Mouse (Mus musculus): ENCODE data around the gene Apoa2. TPM values are rescaled to one million over a fixed set of nuclear protein-coding genes. Genes with fewer than 3 reads are reported as not detected.

Gene Apoa2
- polyA plus RNA-seq, 1 experiment from 2014 or later: 6.5 TPM

- Histone ChIP-seq H3K4me2 (ENCODE audit: low read length) (no peak overlapping the region), H3K36me3 (ENCODE audit: control insufficient read depth, insufficient read depth, low read length) (peaks cover 43% of the 10 kb centered on the region), H3K27ac (ENCODE audit: low read depth, low read length) (no peak overlapping the region), H3K4me1 (ENCODE audit: control insufficient read depth, insufficient read depth, low read depth, low read length) (peaks cover 20% of the 10 kb centered on the region), H3K4me3 (ENCODE audit: low read length) (no peak overlapping the region), H3K27me3 (replicated peaks; ENCODE audit: control insufficient read depth, insufficient read depth, low read length) (no peaks in the 10 kb centered on the region), H3K9ac (ENCODE audit: low read depth, low read length) (no peak overlapping the region), H3K9me3 (ENCODE audit: control insufficient read depth, low read length) (no peaks in the 10 kb centered on the region)
- WGBS: 79% methylated on average over 11 of the region's 11 CpGs
- no peak for ATAC-seq
These were observed 50.4 kb downstream of the Apoa2 start for GRCm38 (mm10) chr1:171275144-171275734.

Other genes with a start within 250 kb of the Apoa2 start
- 1.6 and 2.3 TPM in 2 replicates for gene Fcgr2b, start 248.5 kb upstream of the Apoa2 start, polyA plus RNA-seq (2015; fragmentation: Nextera tagmentation; extraction: Ambion mirVana)
- gene Fcgr4, start 206.1 kb upstream of the Apoa2 start, polyA plus RNA-seq (2015; fragmentation: Nextera tagmentation; extraction: Ambion mirVana): 0.20 and 0.40 TPM in 2 replicates
- gene Fcgr3, start 160.1 kb upstream of the Apoa2 start, polyA plus RNA-seq (2015; fragmentation: Nextera tagmentation; extraction: Ambion mirVana): 9.8 and 11.5 TPM in 2 replicates
- 11.6 and 11.8 TPM in 2 replicates for gene Cfap126, start 111.1 kb upstream of the Apoa2 start, polyA plus RNA-seq (2015; fragmentation: Nextera tagmentation; extraction: Ambion mirVana)
- gene Sdhc, start 74.5 kb upstream of the Apoa2 start, polyA plus RNA-seq (2015; fragmentation: Nextera tagmentation; extraction: Ambion mirVana): 316 and 354 TPM in 2 replicates
- gene Mpz, start 74.3 kb upstream of the Apoa2 start, polyA plus RNA-seq (2015; fragmentation: Nextera tagmentation; extraction: Ambion mirVana): 4.7 and 5.3 TPM in 2 replicates
- 44.7 and 48.7 TPM in 2 replicates for gene Pcp4l1, start 28.8 kb upstream of the Apoa2 start, polyA plus RNA-seq (2015; fragmentation: Nextera tagmentation; extraction: Ambion mirVana)
- gene Nr1i3, start 11.1 kb upstream of the Apoa2 start, polyA plus RNA-seq (2015; fragmentation: Nextera tagmentation; extraction: Ambion mirVana): 0.26 and 0.73 TPM in 2 replicates
- 60.9 and 69.6 TPM in 2 replicates for gene Tomm40l, start 2.5 kb upstream of the Apoa2 start, polyA plus RNA-seq (2015; fragmentation: Nextera tagmentation; extraction: Ambion mirVana)
- 25.5 and 25.7 TPM in 2 replicates for gene Fcer1g, start 9.3 kb downstream of the Apoa2 start, polyA plus RNA-seq (2015; fragmentation: Nextera tagmentation; extraction: Ambion mirVana)
- 6.0 and 6.6 TPM in 2 replicates for gene Adamts4, start 25.4 kb downstream of the Apoa2 start, polyA plus RNA-seq (2015; fragmentation: Nextera tagmentation; extraction: Ambion mirVana)
- 262 and 280 TPM in 2 replicates for gene Ndufs2, start 26.3 kb downstream of the Apoa2 start, polyA plus RNA-seq (2015; fragmentation: Nextera tagmentation; extraction: Ambion mirVana)
- gene B4galt3, start 45.3 kb downstream of the Apoa2 start, polyA plus RNA-seq (2015; fragmentation: Nextera tagmentation; extraction: Ambion mirVana): 101 and 106 TPM in 2 replicates
- gene Ppox, start 56.1 kb downstream of the Apoa2 start, polyA plus RNA-seq (2015; fragmentation: Nextera tagmentation; extraction: Ambion mirVana): 42.7 and 47.9 TPM in 2 replicates
- 92.3 and 101 TPM in 2 replicates for gene Usp21, start 62.9 kb downstream of the Apoa2 start, polyA plus RNA-seq (2015; fragmentation: Nextera tagmentation; extraction: Ambion mirVana)
- gene Ufc1, start 70.0 kb downstream of the Apoa2 start, polyA plus RNA-seq (2015; fragmentation: Nextera tagmentation; extraction: Ambion mirVana): 115 and 126 TPM in 2 replicates
- gene Dedd, start 104.1 kb downstream of the Apoa2 start, polyA plus RNA-seq (2015; fragmentation: Nextera tagmentation; extraction: Ambion mirVana): 46.5 and 49.5 TPM in 2 replicates
- 51.2 and 54.7 TPM in 2 replicates for gene Nit1, start 120.6 kb downstream of the Apoa2 start, polyA plus RNA-seq (2015; fragmentation: Nextera tagmentation; extraction: Ambion mirVana)
- 123 and 143 TPM in 2 replicates for gene Pfdn2, start 120.6 kb downstream of the Apoa2 start, polyA plus RNA-seq (2015; fragmentation: Nextera tagmentation; extraction: Ambion mirVana)
- 3.3 and 4.3 TPM in 2 replicates for gene Klhdc9, start 135.7 kb downstream of the Apoa2 start, polyA plus RNA-seq (2015; fragmentation: Nextera tagmentation; extraction: Ambion mirVana)
- gene Nectin4, start 145.0 kb downstream of the Apoa2 start, polyA plus RNA-seq (2015; fragmentation: Nextera tagmentation; extraction: Ambion mirVana): 4.1 and 4.7 TPM in 2 replicates
- 0.73 and 0.79 TPM in 2 replicates for gene Arhgap30, start 163.9 kb downstream of the Apoa2 start, polyA plus RNA-seq (2015; fragmentation: Nextera tagmentation; extraction: Ambion mirVana)
- 150 and 170 TPM in 2 replicates for gene Usf1, start 186.3 kb downstream of the Apoa2 start, polyA plus RNA-seq (2015; fragmentation: Nextera tagmentation; extraction: Ambion mirVana)
- gene Tstd1, start 193.8 kb downstream of the Apoa2 start, polyA plus RNA-seq (2015; fragmentation: Nextera tagmentation; extraction: Ambion mirVana): 6.3 and 7.0 TPM in 2 replicates
- gene F11r, start 212.5 kb downstream of the Apoa2 start, polyA plus RNA-seq (2015; fragmentation: Nextera tagmentation; extraction: Ambion mirVana): 14.1 and 15.6 TPM in 2 replicates

Measured in hindbrain, embryonic 16.5 days (tissue).